Comparison of ENCODE assay signal across 8 mouse cellular contexts in genomic region chr16:30066852-30067301, GRCm38 (mm10). TPM values are rescaled to one million over a fixed set of nuclear protein-coding genes. Genes with fewer than 3 reads are reported as not detected.
A peak's percentile ranks its signal among the peaks of the same experiment; 100 is the strongest.
DNase-seq lines count a peak whose midpoint lies in the region; ATAC-seq and TF ChIP-seq lines count a peak whose summit lies in the region.

No protein-coding gene starts in this region.

- peak overlapping the region; percentile 99 for H3K4me2 ChIP-seq in forebrain, embryonic 12.5 days
- H3K4me2 ChIP-seq in liver, postnatal 0 days (ENCODE audit: low read depth, low read length), result peak overlapping the region; percentile 72

- WGBS in forebrain, embryonic 12.5 days, result 0% methylated on average over 34 of the region's 46 CpGs
- WGBS in liver, postnatal 0 days (ENCODE audit: insufficient replicate concordance), result under 1% methylated on average over 35 of the region's 46 CpGs
- under 1% methylated on average over 46 of the region's 46 CpGs for WGBS in thymus, adult 2 months

- H3K27ac ChIP-seq in bone marrow macrophage, adult 2 months (ENCODE audit: insufficient read depth, low read depth, low read length), result no peak overlapping the region
- H3K27ac ChIP-seq in forebrain, embryonic 12.5 days, result peak overlapping the region; percentile 89
- H3K27ac ChIP-seq in liver, postnatal 0 days (ENCODE audit: low read depth), result peak overlapping the region; percentile 93
- no peak overlapping the region for H3K27ac ChIP-seq in thymus, adult 2 months (ENCODE audit: control insufficient read depth, insufficient read depth, low read length)

- no peak for TF ChIP-seq CTCF in bone marrow macrophage, adult 2 months (IDR thresholded peaks at IDR 0.05; ENCODE audit: low read depth, low read length)
- TF ChIP-seq CTCF in liver, postnatal 0 days (IDR thresholded peaks at IDR 0.05; ENCODE audit: low read depth), result peak; percentile 69
- peak; percentile 86; the same call in 1 of the 2 replicates for TF ChIP-seq CTCF in thymus, adult 2 months (IDR thresholded peaks at IDR 0.05; ENCODE audit: borderline replicate concordance, control insufficient read depth, extremely low read depth, insufficient read depth, low read length, poor library complexity)

- peak overlapping the region; percentile 87 for H3K9ac ChIP-seq in forebrain, embryonic 12.5 days
- H3K9ac ChIP-seq in liver, postnatal 0 days (replicated peaks), result peak overlapping the region; percentile 75

- ATAC-seq in CD4-positive, CD25-positive, alpha-beta regulatory T cell, adult 4 months, result peak; percentile 68
- ATAC-seq in forebrain, embryonic 12.5 days (ENCODE audit: low FRiP score), result peak; percentile 12; the same call in 1 of the 2 replicates
- ATAC-seq in liver, postnatal 0 days, result peak; percentile 38
- peak; percentile 76 for ATAC-seq in neutrophil, adult 5-6 weeks (ENCODE audit: extremely low read depth, insufficient number of reproducible peaks, low FRiP score, poor library complexity, severe bottlenecking)

- TF ChIP-seq POLR2A in bone marrow macrophage, adult 2 months (IDR thresholded peaks at IDR 0.05; ENCODE audit: borderline replicate concordance, low read depth, low read length), result no peak
- no peak for TF ChIP-seq POLR2A in thymus, adult 2 months (IDR thresholded peaks at IDR 0.05; ENCODE audit: control insufficient read depth, extremely low read depth, insufficient read depth, low read length, poor library complexity)

- H3K27me3 ChIP-seq in forebrain, embryonic 12.5 days, result peaks cover 29% of the 10 kb centered on the region
- H3K27me3 ChIP-seq in liver, postnatal 0 days (ENCODE audit: insufficient read depth, low read length), result peaks cover 61% of the 10 kb centered on the region
- H3K27me3 ChIP-seq in thymus, adult 2 months (ENCODE audit: control insufficient read depth, insufficient read depth, low read length), result peaks cover 31% of the 10 kb centered on the region

- intact Hi-C loops in heart, postnatal 14 days (cut with DNase I), result loop anchor here (1.0 to 5.0 kb wide), 5 partner anchors 121 to 425 kb away; no protein-coding TSS in a partner anchor

- no peak for TF ChIP-seq EP300 in liver, postnatal 0 days (IDR thresholded peaks at IDR 0.05; ENCODE audit: low read depth)

- H3K4me3 ChIP-seq in bone marrow macrophage, adult 2 months (ENCODE audit: insufficient read depth, low read length), result peak overlapping the region; percentile 54
- peak overlapping the region; percentile 70 for H3K4me3 ChIP-seq in forebrain, embryonic 12.5 days (replicated peaks)
- H3K4me3 ChIP-seq in liver, postnatal 0 days (ENCODE audit: low read depth, low read length), result peak overlapping the region; percentile 69
- peak overlapping the region; percentile 51 for H3K4me3 ChIP-seq in thymus, adult 2 months (ENCODE audit: control insufficient read depth, insufficient read depth, low read length)

- H3K36me3 ChIP-seq in forebrain, embryonic 12.5 days (replicated peaks), result no peaks in the 10 kb centered on the region
- no peaks in the 10 kb centered on the region for H3K36me3 ChIP-seq in liver, postnatal 0 days (replicated peaks; ENCODE audit: insufficient read depth, low read length)
- H3K36me3 ChIP-seq in thymus, adult 2 months (ENCODE audit: control insufficient read depth, insufficient read depth, low read length), result no peaks in the 10 kb centered on the region

- DNase-seq in heart, postnatal 14 days, result peak; percentile 92 to 93
- DNase-seq in kidney, postnatal 4 days, result peak; percentile 87 to 94
- DNase-seq in liver, postnatal 0 days, result peak; percentile 84
- DNase-seq in thymus, adult 2 months, result peak; percentile 83

- no peaks in the 10 kb centered on the region for H3K9me3 ChIP-seq in forebrain, embryonic 12.5 days
- H3K9me3 ChIP-seq in liver, postnatal 0 days (ENCODE audit: low read length), result no peaks in the 10 kb centered on the region

- peaks cover 4% of the 10 kb centered on the region; the same call in 1 of the 2 replicates for H3K4me1 ChIP-seq in bone marrow macrophage, adult 2 months (ENCODE audit: control insufficient read depth, insufficient read depth, low read length)
- H3K4me1 ChIP-seq in forebrain, embryonic 12.5 days, result peaks cover 66% of the 10 kb centered on the region
- H3K4me1 ChIP-seq in liver, postnatal 0 days (ENCODE audit: insufficient read depth), result peaks cover 19% of the 10 kb centered on the region
- H3K4me1 ChIP-seq in thymus, adult 2 months (replicated peaks; ENCODE audit: control insufficient read depth, insufficient read depth, low read length), result peaks cover 49% of the 10 kb centered on the region

RNA-seq across cellular contexts. Expression of gene Hes1, which starts 2.7 kb away (rescaled TPM):
- under 1 TPM in 1 of 2 experiments, not detected in 1; 0.22 TPM for polyA plus RNA-seq in CD4-positive, CD25-positive, alpha-beta regulatory T cell, adult 4 months (2017; shearing (Covaris generic))
- not detected in 2 replicates for polyA plus RNA-seq in bone marrow macrophage, adult 2 months (2012; ENCODE audit: insufficient read depth, insufficient read length, missing spikeins)
- 60.2 and 62.6 TPM in 2 replicates for polyA plus RNA-seq in forebrain, embryonic 12.5 days (2016; fragmentation: Nextera tagmentation; extraction: Ambion mirVana)
- 10 to 100 TPM; 28.9 to 30.9 TPM for total RNA-seq in heart, postnatal 14 days (2021)
- 14.3 and 20.1 TPM in 2 replicates for polyA plus RNA-seq in liver, postnatal 0 days (2015; fragmentation: Nextera tagmentation; extraction: Ambion mirVana)
- total RNA-seq in neutrophil, adult 5-6 weeks (2017), result 11.2 and 19.8 TPM in 2 replicates
- polyA plus RNA-seq in thymus, adult 2 months (2012; rRNA removed), result 33.4 and 40.6 TPM in 2 replicates

Comparison
In these comparisons a context has a peak if more than half of its experiments do, and no peak if none do; other contexts are left out.
1. ATAC-seq: peak in every context shown above with its lines; median percentile 76 in neutrophil, adult 5-6 weeks; 68 in CD4-positive, CD25-positive, alpha-beta regulatory T cell, adult 4 months; 38 in liver, postnatal 0 days; 12 in forebrain, embryonic 12.5 days.
2. H3K27ac ChIP-seq: peak in forebrain, embryonic 12.5 days (single experiment) and liver, postnatal 0 days (single experiment); none in bone marrow macrophage, adult 2 months (single experiment) and thymus, adult 2 months (single experiment).
3. RNA of gene Hes1, which starts 2.7 kb away (polyA plus RNA-seq): 60.2 to 62.6 TPM in forebrain, embryonic 12.5 days, 33.4 to 40.6 TPM in thymus, adult 2 months and 14.3 to 20.1 TPM in liver, postnatal 0 days; not detected in bone marrow macrophage, adult 2 months and 0.22 TPM in CD4-positive, CD25-positive, alpha-beta regulatory T cell, adult 4 months; every median in the first group is over 10 times any median in the second.
4. Peak in every context shown above with its lines, with median percentiles within 50 percentile points of each other: H3K4me3 ChIP-seq and DNase-seq.